Mouse (Mus musculus) erythroblast, embryonic 14.5 days (primary cell): ENCODE measurements around the gene Ccdc51.

ENCODE experiments used
- GATA1 ChIP-seq: IDR thresholded peaks from 2 replicates; pipeline ENCODE4 v1.6.1; 2012; ENCODE audit warnings: low read length, inconsistent platforms, mixed read lengths
- TAL1 ChIP-seq: IDR thresholded peaks from 3 replicates; pipeline ENCODE4 v1.6.1; 2012; ENCODE audit warnings: low read length, inconsistent platforms, mixed read lengths

GRCm38 (mm10) chr9:109057543-109057942 is 24.8 kb upstream of the Ccdc51 start:
- no peak for TF ChIP-seq GATA1
- no peak for TF ChIP-seq TAL1
